Mouse (Mus musculus) heart, embryonic 12.5 days (tissue): Measurements from ENCODE around the gene Rtn2. TPM values are rescaled to one million over a fixed set of nuclear protein-coding genes. Genes with fewer than 3 reads are reported as not detected.

Experiments
- ATAC-seq: fragments of 200-750 bp; cut with Nextera tagmentation; 2 replicates; pipeline ENCODE4 v1.8.0; 2017; ENCODE audit warnings: moderate TSS enrichment, moderate library complexity; ENCODE audit not compliant: insufficient number of reproducible peaks, low FRiP score
- H3K27ac ChIP-seq: fragments of 300-500 bp; sonication (generic); 2 replicates; pipeline ENCODE4 v1.5.1; 2016; ENCODE audit warnings: mild to moderate bottlenecking, moderate library complexity; ENCODE audit not compliant: poor library complexity, severe bottlenecking
- H3K27me3 ChIP-seq: fragments of 300-500 bp; sonication (generic); replicated peaks from 2 replicates; pipeline ENCODE4 v1.6.1; 2016; ENCODE audit warnings: mild to moderate bottlenecking, moderate library complexity
- H3K36me3 ChIP-seq: fragments of 300-500 bp; sonication (generic); 2 replicates; pipeline ENCODE4 v1.6.1; 2016; ENCODE audit warnings: mild to moderate bottlenecking, moderate library complexity
- H3K4me1 ChIP-seq: fragments of 300-500 bp; sonication (generic); replicated peaks from 2 replicates; pipeline ENCODE4 v1.6.1; 2016; ENCODE audit warnings: mild to moderate bottlenecking
- H3K4me2 ChIP-seq: fragments of 300-500 bp; sonication (generic); 2 replicates; pipeline ENCODE4 v1.6.1; 2016; ENCODE audit warnings: mild to moderate bottlenecking, moderate library complexity
- H3K4me3 ChIP-seq: fragments of 300-500 bp; sonication (generic); 2 replicates; pipeline ENCODE4 v1.5.1; 2016; ENCODE audit warnings: mild to moderate bottlenecking
- H3K9ac ChIP-seq: fragments of 300-500 bp; sonication (generic); 2 replicates; pipeline ENCODE4 v1.6.1; 2016; ENCODE audit warnings: mild to moderate bottlenecking, moderate library complexity
- H3K9me3 ChIP-seq: fragments of 300-500 bp; sonication (generic); replicated peaks from 2 replicates; pipeline ENCODE4 v1.6.1; 2016; ENCODE audit warnings: mild to moderate bottlenecking, moderate library complexity
- WGBS: fragments of 180-500 bp; shearing (Covaris S2); methylation state at CpG from one replicate; pipeline ENCODE4 v1.1.7; 2016; 5-methylcytosine and 5-hydroxymethylcytosine counted together
- polyA plus RNA-seq: library from polyadenylated mRNA; unstranded; fragments of >200 nt; fragmentation: Nextera tagmentation; extraction: Ambion mirVana; gene quantifications from 2 replicates; pipeline ENCODE4 v1.2.1, GENCODE M21; 2016

The Rtn2 gene
- polyA plus RNA-seq: 23.6 and 26.7 TPM in 2 replicates

- under 1% methylated on average over 37 of the region's 37 CpGs for WGBS
- no peaks in the 10 kb centered on the region for H3K36me3 ChIP-seq
- H3K9ac ChIP-seq: peak within 1 kb of the TSS; percentile 18
- H3K4me1 ChIP-seq: peaks cover 21% of the 10 kb centered on the region
- peak within 1 kb of the TSS; percentile 95 for H3K4me2 ChIP-seq
- H3K27ac ChIP-seq: no peak within 1 kb of the TSS
- ATAC-seq: peak; percentile 87
- no peaks in the 10 kb centered on the region for H3K9me3 ChIP-seq
- peak within 1 kb of the TSS; percentile 53 for H3K4me3 ChIP-seq
- H3K27me3 ChIP-seq: peaks cover 64% of the 10 kb centered on the region
These were observed at the start of gene Rtn2 for GRCm38 (mm10) chr7:19282385-19282784. Gene Rtn2 (plus strand): TSS chr7:19282624.

- no peak for ATAC-seq
- Histone ChIP-seq H3K4me3 (no peak overlapping the region), H3K9me3 (no peaks in the 10 kb centered on the region), H3K27ac (no peak overlapping the region), H3K4me2 (no peak overlapping the region), H3K4me1 (peaks cover 60% of the 10 kb centered on the region), H3K9ac (no peak overlapping the region), H3K27me3 (no peaks in the 10 kb centered on the region), H3K36me3 (peaks cover 18% of the 10 kb centered on the region)
- WGBS: 78% methylated on average over 5 of the region's 5 CpGs
These were observed 47.8 kb upstream of the Rtn2 start for GRCm38 (mm10) chr7:19234652-19235051.

GRCm38 (mm10) chr7:19235092-19235671 is 47.2 kb upstream of the Rtn2 start:
- Histone ChIP-seq H3K9ac (no peak overlapping the region), H3K36me3 (peaks cover 21% of the 10 kb centered on the region), H3K27ac (no peak overlapping the region), H3K27me3 (no peaks in the 10 kb centered on the region), H3K4me1 (peaks cover 60% of the 10 kb centered on the region), H3K9me3 (no peaks in the 10 kb centered on the region), H3K4me2 (no peak overlapping the region), H3K4me3 (no peak overlapping the region)
- no peak for ATAC-seq
- WGBS: 78% methylated on average over 2 of the region's 2 CpGs

GRCm38 (mm10) chr7:19236411-19236810 is 46.0 kb upstream of the Rtn2 start:
- Histone ChIP-seq H3K4me2 (no peak overlapping the region), H3K4me3 (no peak overlapping the region), H3K36me3 (peaks cover 24% of the 10 kb centered on the region), H3K9ac (peak overlapping the region; percentile 28), H3K4me1 (peaks cover 54% of the 10 kb centered on the region), H3K27me3 (no peaks in the 10 kb centered on the region), H3K9me3 (no peaks in the 10 kb centered on the region), H3K27ac (peak overlapping the region; percentile 57)
- no peak for ATAC-seq
- 73% methylated on average over 2 of the region's 2 CpGs for WGBS

- peak overlapping the region; percentile 90 for H3K27ac ChIP-seq
- peaks cover 53% of the 10 kb centered on the region for H3K4me1 ChIP-seq
- H3K4me2 ChIP-seq: peak overlapping the region; percentile 16; the same call in 1 of the 2 replicates
- H3K36me3 ChIP-seq: peaks cover 14% of the 10 kb centered on the region
- H3K27me3 ChIP-seq: no peaks in the 10 kb centered on the region
- no peak overlapping the region for H3K4me3 ChIP-seq
- no peak overlapping the region for H3K9ac ChIP-seq
- ATAC-seq: no peak
- H3K9me3 ChIP-seq: no peaks in the 10 kb centered on the region
- WGBS: 75% methylated on average over 4 of the region's 4 CpGs
These were observed 44.1 kb upstream of the Rtn2 start for GRCm38 (mm10) chr7:19238344-19238743.

GRCm38 (mm10) chr7:19239423-19239822 is 43.0 kb upstream of the Rtn2 start:
- peaks cover 14% of the 10 kb centered on the region; the same call in 1 of the 2 replicates for H3K36me3 ChIP-seq
- H3K4me3 ChIP-seq: no peak overlapping the region
- 0 out of 2 replicates have a peak overlapping the region, but pooled peaks have one; percentile 3 for H3K9ac ChIP-seq
- H3K4me2 ChIP-seq: no peak overlapping the region
- no peaks in the 10 kb centered on the region for H3K27me3 ChIP-seq
- 0% methylated on average over 1 of the region's 1 CpGs for WGBS
- peak overlapping the region; percentile 90 for H3K27ac ChIP-seq
- ATAC-seq: peak; percentile 81
- no peaks in the 10 kb centered on the region for H3K9me3 ChIP-seq
- peaks cover 53% of the 10 kb centered on the region for H3K4me1 ChIP-seq

- H3K36me3 ChIP-seq: peaks cover 20% of the 10 kb centered on the region
- H3K9ac ChIP-seq: no peak overlapping the region
- no peak for ATAC-seq
- H3K9me3 ChIP-seq: no peaks in the 10 kb centered on the region
- H3K27me3 ChIP-seq: no peaks in the 10 kb centered on the region
- H3K4me1 ChIP-seq: peaks cover 48% of the 10 kb centered on the region
- WGBS: 60% methylated on average over 4 of the region's 4 CpGs
- no peak overlapping the region for H3K4me2 ChIP-seq
- 0 out of 2 replicates have a peak overlapping the region, but pooled peaks have one; percentile 25 for H3K27ac ChIP-seq
- no peak overlapping the region for H3K4me3 ChIP-seq
These were observed 42.4 kb upstream of the Rtn2 start for GRCm38 (mm10) chr7:19239986-19240385.

- Histone ChIP-seq H3K27me3 (no peaks in the 10 kb centered on the region), H3K9ac (no peak overlapping the region), H3K9me3 (no peaks in the 10 kb centered on the region), H3K36me3 (peaks cover 30% of the 10 kb centered on the region), H3K27ac (no peak overlapping the region), H3K4me2 (no peak overlapping the region), H3K4me1 (peaks cover 39% of the 10 kb centered on the region), H3K4me3 (no peak overlapping the region)
- 82% methylated on average over 8 of the region's 8 CpGs for WGBS
- ATAC-seq: no peak
These were observed 41.4 kb upstream of the Rtn2 start for GRCm38 (mm10) chr7:19240905-19241463.

- ATAC-seq: no peak
- no peak overlapping the region for H3K4me2 ChIP-seq
- H3K36me3 ChIP-seq: peaks cover 39% of the 10 kb centered on the region
- H3K27ac ChIP-seq: no peak overlapping the region
- no peaks in the 10 kb centered on the region for H3K27me3 ChIP-seq
- H3K4me3 ChIP-seq: no peak overlapping the region
- no peak overlapping the region for H3K9ac ChIP-seq
- H3K9me3 ChIP-seq: no peaks in the 10 kb centered on the region
- 84% methylated on average over 1 of the region's 1 CpGs for WGBS
- peaks cover 30% of the 10 kb centered on the region for H3K4me1 ChIP-seq
These were observed 40.4 kb upstream of the Rtn2 start for GRCm38 (mm10) chr7:19242005-19242404.

- WGBS: 76% methylated on average over 5 of the region's 5 CpGs
- H3K27ac ChIP-seq: no peak overlapping the region
- ATAC-seq: no peak
These were observed 38.6 kb upstream of the Rtn2 start for GRCm38 (mm10) chr7:19243858-19244257.

GRCm38 (mm10) chr7:19245083-19245482 is 37.3 kb upstream of the Rtn2 start:
- no peak overlapping the region for H3K4me3 ChIP-seq
- H3K27me3 ChIP-seq: no peaks in the 10 kb centered on the region
- H3K4me2 ChIP-seq: no peak overlapping the region
- no peaks in the 10 kb centered on the region for H3K9me3 ChIP-seq
- H3K27ac ChIP-seq: no peak overlapping the region
- peaks cover 45% of the 10 kb centered on the region for H3K36me3 ChIP-seq
- H3K9ac ChIP-seq: no peak overlapping the region
- H3K4me1 ChIP-seq: peaks cover 3% of the 10 kb centered on the region; the same call in 1 of the 2 replicates
- 76% methylated on average over 3 of the region's 3 CpGs for WGBS
- no peak for ATAC-seq

More at GRCm38 (mm10) chr7:19243858-19244257, 38.6 kb upstream of the Rtn2 start:
- Histone ChIP-seq H3K9ac (no peak overlapping the region), H3K4me2 (no peak overlapping the region), H3K9me3 (no peaks in the 10 kb centered on the region), H3K4me3 (no peak overlapping the region), H3K4me1 (peaks cover 14% of the 10 kb centered on the region), H3K27me3 (no peaks in the 10 kb centered on the region), H3K36me3 (peaks cover 48% of the 10 kb centered on the region)
